Mouse (Mus musculus): ENCODE data around the gene Kdm6a. TPM values are rescaled to one million over a fixed set of nuclear protein-coding genes. Genes with fewer than 3 reads are reported as not detected.

Gene Kdm6a
- polyA plus RNA-seq (2015; fragmentation: Nextera tagmentation; extraction: Ambion mirVana) = 22.4 and 22.6 TPM in 2 replicates

GRCm38 (mm10) chrX:18162192-18162857, at the start of gene Kdm6a:
Kdm6a (plus strand) TSS chrX:18162575.
- Histone ChIP-seq H3K4me3 (replicated peaks) (peak within 1 kb of the TSS; percentile 77), H3K36me3 (no peaks in the 10 kb centered on the region), H3K4me1 (no peaks in the 10 kb centered on the region), H3K27ac (replicated peaks) (peak within 1 kb of the TSS; percentile 98), H3K9me3 (replicated peaks) (no peaks in the 10 kb centered on the region), H3K27me3 (no peaks in the 10 kb centered on the region), H3K9ac (peak within 1 kb of the TSS; percentile 79), H3K4me2 (replicated peaks) (peak within 1 kb of the TSS; percentile 60)
- under 1% methylated on average over 50 of the region's 50 CpGs for WGBS
- ATAC-seq (ENCODE audit: insufficient number of reproducible peaks, low FRiP score, low TSS enrichment, low read depth) = peak; percentile 99

- Histone ChIP-seq H3K4me3 (replicated peaks) (no peak within 1 kb of the TSS), H3K9ac (no peak within 1 kb of the TSS), H3K27ac (replicated peaks) (no peak within 1 kb of the TSS), H3K36me3 (no peaks in the 10 kb centered on the region), H3K9me3 (replicated peaks) (no peaks in the 10 kb centered on the region), H3K4me2 (replicated peaks) (no peak within 1 kb of the TSS), H3K27me3 (no peaks in the 10 kb centered on the region), H3K4me1 (no peaks in the 10 kb centered on the region)
- WGBS = 88% methylated on average over 1 of the region's 1 CpGs
- no peak for ATAC-seq (ENCODE audit: insufficient number of reproducible peaks, low FRiP score, low TSS enrichment, low read depth)
Observed at GRCm38 (mm10) chrX:18145557-18145956, 16.8 kb upstream of the Kdm6a start, which contains the start of gene Dusp21. Dusp21 (plus strand) TSS chrX:18145857.

- Histone ChIP-seq H3K27me3 (no peaks in the 10 kb centered on the region), H3K36me3 (no peaks in the 10 kb centered on the region), H3K27ac (replicated peaks) (no peak overlapping the region), H3K4me2 (replicated peaks) (no peak overlapping the region), H3K4me1 (no peaks in the 10 kb centered on the region), H3K9ac (no peak overlapping the region), H3K4me3 (replicated peaks) (no peak overlapping the region), H3K9me3 (replicated peaks) (no peaks in the 10 kb centered on the region)
- WGBS = 60% methylated on average over 4 of the region's 4 CpGs
- ATAC-seq (ENCODE audit: insufficient number of reproducible peaks, low FRiP score, low TSS enrichment, low read depth) = no peak
Observed at GRCm38 (mm10) chrX:18160734-18161442, 1.5 kb upstream of the Kdm6a start.

GRCm38 (mm10) chrX:18161796-18162191, 581 bp upstream of the Kdm6a start:
- peak; percentile 61 for ATAC-seq (ENCODE audit: insufficient number of reproducible peaks, low FRiP score, low TSS enrichment, low read depth)

GRCm38 (mm10) chrX:18162861-18163731, 721 bp downstream of the Kdm6a start:
- Histone ChIP-seq H3K9ac (peak overlapping the region; percentile 79), H3K36me3 (no peaks in the 10 kb centered on the region), H3K4me1 (no peaks in the 10 kb centered on the region), H3K27me3 (no peaks in the 10 kb centered on the region), H3K4me3 (replicated peaks) (peak overlapping the region; percentile 77), H3K4me2 (replicated peaks) (peak overlapping the region; percentile 48), H3K9me3 (replicated peaks) (no peaks in the 10 kb centered on the region), H3K27ac (replicated peaks) (peak overlapping the region; percentile 98)
- 1% methylated on average over 92 of the region's 95 CpGs for WGBS
- peak; percentile 4; the same call in 1 of the 2 replicates for ATAC-seq (ENCODE audit: insufficient number of reproducible peaks, low FRiP score, low TSS enrichment, low read depth)

More at GRCm38 (mm10) chrX:18161796-18162191, 581 bp upstream of the Kdm6a start:
- Histone ChIP-seq H3K9me3 (replicated peaks) (no peaks in the 10 kb centered on the region), H3K36me3 (no peaks in the 10 kb centered on the region), H3K27ac (replicated peaks) (peak overlapping the region; percentile 92), H3K4me1 (no peaks in the 10 kb centered on the region), H3K4me3 (replicated peaks) (peak overlapping the region; percentile 77), H3K9ac (peak overlapping the region; percentile 60), H3K4me2 (replicated peaks) (peak overlapping the region; percentile 60), H3K27me3 (no peaks in the 10 kb centered on the region)
- under 1% methylated on average over 28 of the region's 28 CpGs for WGBS

- Histone ChIP-seq H3K27me3 (no peaks in the 10 kb centered on the region), H3K4me3 (replicated peaks) (peak overlapping the region; percentile 77), H3K9ac (peak overlapping the region; percentile 79), H3K4me1 (no peaks in the 10 kb centered on the region), H3K4me2 (replicated peaks) (peak overlapping the region; percentile 48), H3K9me3 (replicated peaks) (no peaks in the 10 kb centered on the region), H3K27ac (replicated peaks) (peak overlapping the region; percentile 98), H3K36me3 (no peaks in the 10 kb centered on the region)
- WGBS = under 1% methylated on average over 10 of the region's 10 CpGs
- no peak for ATAC-seq (ENCODE audit: insufficient number of reproducible peaks, low FRiP score, low TSS enrichment, low read depth)
Observed at GRCm38 (mm10) chrX:18163917-18164624, 1.7 kb downstream of the Kdm6a start.

GRCm38 (mm10) chrX:18165121-18165520, 2.7 kb downstream of the Kdm6a start:
- ATAC-seq (ENCODE audit: insufficient number of reproducible peaks, low FRiP score, low TSS enrichment, low read depth) = no peak
- H3K4me2 ChIP-seq (replicated peaks) = 0 out of 2 replicates have a peak overlapping the region, but pooled peaks have one; percentile 48
- H3K27ac ChIP-seq (replicated peaks) = no peak overlapping the region
- H3K4me1 ChIP-seq = no peaks in the 10 kb centered on the region
- no peak overlapping the region for H3K9ac ChIP-seq
- 59% methylated on average over 2 of the region's 2 CpGs for WGBS
- H3K4me3 ChIP-seq (replicated peaks) = no peak overlapping the region
- H3K27me3 ChIP-seq = no peaks in the 10 kb centered on the region
- no peaks in the 10 kb centered on the region for H3K36me3 ChIP-seq
- H3K9me3 ChIP-seq (replicated peaks) = no peaks in the 10 kb centered on the region

GRCm38 (mm10) chrX:18166961-18167360, 4.6 kb downstream of the Kdm6a start:
- no peak overlapping the region for H3K4me2 ChIP-seq (replicated peaks)
- H3K9me3 ChIP-seq (replicated peaks) = no peaks in the 10 kb centered on the region
- no peak overlapping the region for H3K27ac ChIP-seq (replicated peaks)
- WGBS = 71% methylated on average over 3 of the region's 3 CpGs
- H3K4me1 ChIP-seq = no peaks in the 10 kb centered on the region
- H3K9ac ChIP-seq = no peak overlapping the region
- no peaks in the 10 kb centered on the region for H3K36me3 ChIP-seq
- no peaks in the 10 kb centered on the region for H3K27me3 ChIP-seq
- ATAC-seq (ENCODE audit: insufficient number of reproducible peaks, low FRiP score, low TSS enrichment, low read depth) = no peak
- H3K4me3 ChIP-seq (replicated peaks) = no peak overlapping the region

- Histone ChIP-seq H3K4me3 (replicated peaks) (no peak overlapping the region), H3K4me1 (no peaks in the 10 kb centered on the region), H3K9me3 (replicated peaks) (no peaks in the 10 kb centered on the region), H3K36me3 (no peaks in the 10 kb centered on the region), H3K27ac (replicated peaks) (no peak overlapping the region), H3K27me3 (no peaks in the 10 kb centered on the region), H3K4me2 (replicated peaks) (no peak overlapping the region), H3K9ac (no peak overlapping the region)
- ATAC-seq (ENCODE audit: insufficient number of reproducible peaks, low FRiP score, low TSS enrichment, low read depth) = no peak
- 93% methylated on average over 1 of the region's 1 CpGs for WGBS
Observed at GRCm38 (mm10) chrX:18168940-18169339, 6.6 kb downstream of the Kdm6a start.

- Histone ChIP-seq H3K27ac (replicated peaks) (no peak overlapping the region), H3K4me3 (replicated peaks) (no peak overlapping the region), H3K4me2 (replicated peaks) (no peak overlapping the region), H3K4me1 (no peaks in the 10 kb centered on the region), H3K9ac (no peak overlapping the region), H3K9me3 (replicated peaks) (no peaks in the 10 kb centered on the region), H3K27me3 (no peaks in the 10 kb centered on the region), H3K36me3 (no peaks in the 10 kb centered on the region)
- WGBS = 38% methylated on average over 4 of the region's 4 CpGs
- no peak for ATAC-seq (ENCODE audit: insufficient number of reproducible peaks, low FRiP score, low TSS enrichment, low read depth)
Observed at GRCm38 (mm10) chrX:18174831-18175230, 12.5 kb downstream of the Kdm6a start.

All from embryonic facial prominence, embryonic 15.5 days (tissue).